Mouse (Mus musculus): ENCODE data around the gene Grip1. TPM values are rescaled to one million over a fixed set of nuclear protein-coding genes. Genes with fewer than 3 reads are reported as not detected.

Gene Grip1
- 71.0 TPM for polyA plus RNA-seq (2014; fragmentation: Illumina TruSeq; extraction: RNeasy Lipid Tissue Mini Kit (QIAGEN cat#74804); ENCODE audit: low read depth, low replicate concordance)

GRCm38 (mm10) chr10:119453431-119454105 lies at the start of gene Grip1:
Gene Grip1, plus strand, starts transcription at chr10:119453830.

GRCm38 (mm10) chr10:120112507-120113396 lies 659.1 kb downstream of the Grip1 start, which contains the start of gene Helb:
Gene Helb, minus strand, starts transcription at chr10:120112987.

Other genes with a start within 250 kb of the Grip1 start
- 97.1 TPM for gene Cand1, start 213.8 kb upstream of the Grip1 start, polyA plus RNA-seq (2014; fragmentation: Illumina TruSeq; extraction: RNeasy Lipid Tissue Mini Kit (QIAGEN cat#74804); ENCODE audit: low read depth, low replicate concordance)